Mouse (Mus musculus): Measurements from ENCODE around the gene Plch2. TPM values are rescaled to one million over a fixed set of nuclear protein-coding genes. Genes with fewer than 3 reads are reported as not detected.

Gene Plch2
- polyA plus RNA-seq, 1 experiment: not detected

GRCm38 (mm10) chr4:154940156-154940555, 116.4 kb downstream of the Plch2 start:
- 86% methylated on average over 2 of the region's 2 CpGs for WGBS
- TF ChIP-seq CTCF (IDR thresholded peaks at IDR 0.05; ENCODE audit: insufficient read depth, low read depth, low read length): no peak
- no peak for TF ChIP-seq POLR2A (IDR thresholded peaks at IDR 0.05; ENCODE audit: insufficient read depth, low read depth, low read length)
- peaks cover 2% of the 10 kb centered on the region for H3K4me1 ChIP-seq (ENCODE audit: control insufficient read depth, insufficient read depth, low read length)
- H3K4me3 ChIP-seq (ENCODE audit: insufficient read depth, low read depth, low read length): no peak overlapping the region
- H3K27ac ChIP-seq (ENCODE audit: insufficient read depth, low read depth, low read length): no peak overlapping the region

- TF ChIP-seq CTCF (IDR thresholded peaks at IDR 0.05; ENCODE audit: insufficient read depth, low read depth, low read length): no peak
- Histone ChIP-seq H3K4me1 (ENCODE audit: control insufficient read depth, insufficient read depth, low read length) (peaks cover 6% of the 10 kb centered on the region), H3K27ac (ENCODE audit: insufficient read depth, low read depth, low read length) (no peak overlapping the region), H3K4me3 (ENCODE audit: insufficient read depth, low read depth, low read length) (no peak overlapping the region)
- 72% methylated on average over 1 of the region's 1 CpGs for WGBS
These were observed 118.8 kb downstream of the Plch2 start for GRCm38 (mm10) chr4:154937746-154938145.

GRCm38 (mm10) chr4:154936542-154937255, 119.9 kb downstream of the Plch2 start:
- TF ChIP-seq CTCF (IDR thresholded peaks at IDR 0.05; ENCODE audit: insufficient read depth, low read depth, low read length) (no peak), POLR2A (IDR thresholded peaks at IDR 0.05; ENCODE audit: insufficient read depth, low read depth, low read length) (no peak)
- peaks cover 6% of the 10 kb centered on the region for H3K4me1 ChIP-seq (ENCODE audit: control insufficient read depth, insufficient read depth, low read length)
- no peak overlapping the region for H3K27ac ChIP-seq (ENCODE audit: insufficient read depth, low read depth, low read length)
- WGBS: 48% methylated on average over 8 of the region's 8 CpGs
- H3K4me3 ChIP-seq (ENCODE audit: insufficient read depth, low read depth, low read length): no peak overlapping the region

GRCm38 (mm10) chr4:154935788-154936187, 120.8 kb downstream of the Plch2 start:
- H3K4me3 ChIP-seq (ENCODE audit: insufficient read depth, low read depth, low read length): no peak overlapping the region
- 86% methylated on average over 7 of the region's 7 CpGs for WGBS
- no peak overlapping the region for H3K27ac ChIP-seq (ENCODE audit: insufficient read depth, low read depth, low read length)
- TF ChIP-seq CTCF (IDR thresholded peaks at IDR 0.05; ENCODE audit: insufficient read depth, low read depth, low read length) (no peak), POLR2A (IDR thresholded peaks at IDR 0.05; ENCODE audit: insufficient read depth, low read depth, low read length) (no peak)
- peaks cover 6% of the 10 kb centered on the region for H3K4me1 ChIP-seq (ENCODE audit: control insufficient read depth, insufficient read depth, low read length)

- WGBS: 84% methylated on average over 2 of the region's 2 CpGs
- H3K4me1 ChIP-seq (ENCODE audit: control insufficient read depth, insufficient read depth, low read length): peaks cover 6% of the 10 kb centered on the region
- TF ChIP-seq CTCF (IDR thresholded peaks at IDR 0.05; ENCODE audit: insufficient read depth, low read depth, low read length) (no peak), POLR2A (IDR thresholded peaks at IDR 0.05; ENCODE audit: insufficient read depth, low read depth, low read length) (no peak)
- H3K27ac ChIP-seq (ENCODE audit: insufficient read depth, low read depth, low read length): no peak overlapping the region
- no peak overlapping the region for H3K4me3 ChIP-seq (ENCODE audit: insufficient read depth, low read depth, low read length)
These were observed 121.8 kb downstream of the Plch2 start for GRCm38 (mm10) chr4:154934800-154935199.

GRCm38 (mm10) chr4:154933306-154933907, 123.2 kb downstream of the Plch2 start:
- Histone ChIP-seq H3K4me1 (ENCODE audit: control insufficient read depth, insufficient read depth, low read length) (peaks cover 6% of the 10 kb centered on the region), H3K4me3 (ENCODE audit: insufficient read depth, low read depth, low read length) (no peak overlapping the region), H3K27ac (ENCODE audit: insufficient read depth, low read depth, low read length) (no peak overlapping the region)
- no peak for TF ChIP-seq CTCF (IDR thresholded peaks at IDR 0.05; ENCODE audit: insufficient read depth, low read depth, low read length)
- TF ChIP-seq POLR2A (IDR thresholded peaks at IDR 0.05; ENCODE audit: insufficient read depth, low read depth, low read length): no peak
- WGBS: 58% methylated on average over 13 of the region's 13 CpGs

Other genes with a start within 250 kb of the Plch2 start
- gene Ttc34, start 219.3 kb downstream of the Plch2 start, polyA plus RNA-seq (2012; ENCODE audit: insufficient read depth, insufficient read length, low replicate concordance, missing spikeins): not detected in 2 replicates
- not detected in 2 replicates for gene Mmel1, start 187.2 kb downstream of the Plch2 start, polyA plus RNA-seq (2012; ENCODE audit: insufficient read depth, insufficient read length, low replicate concordance, missing spikeins)
- not detected in 2 replicates for gene Fam213b, start 157.6 kb downstream of the Plch2 start, polyA plus RNA-seq (2012; ENCODE audit: insufficient read depth, insufficient read length, low replicate concordance, missing spikeins)
- gene Tnfrsf14, start 128.2 kb downstream of the Plch2 start, polyA plus RNA-seq (2012; ENCODE audit: insufficient read depth, insufficient read length, low replicate concordance, missing spikeins): not detected in 2 replicates
- not detected in 2 replicates for gene Hes5, start 95.9 kb downstream of the Plch2 start, polyA plus RNA-seq (2012; ENCODE audit: insufficient read depth, insufficient read length, low replicate concordance, missing spikeins)
- gene Pank4, start 92.7 kb downstream of the Plch2 start, polyA plus RNA-seq (2012; ENCODE audit: insufficient read depth, insufficient read length, low replicate concordance, missing spikeins): not detected in 2 replicates
- gene Pex10, start 10.2 kb upstream of the Plch2 start, polyA plus RNA-seq (2012; ENCODE audit: insufficient read depth, insufficient read length, low replicate concordance, missing spikeins): not detected in 2 replicates
- gene Rer1, start 29.6 kb upstream of the Plch2 start, polyA plus RNA-seq (2012; ENCODE audit: insufficient read depth, insufficient read length, low replicate concordance, missing spikeins): not detected in 2 replicates
- not detected in 2 replicates for gene Morn1, start 29.8 kb upstream of the Plch2 start, polyA plus RNA-seq (2012; ENCODE audit: insufficient read depth, insufficient read length, low replicate concordance, missing spikeins)
- not detected in 2 replicates for gene Ski, start 165.8 kb upstream of the Plch2 start, polyA plus RNA-seq (2012; ENCODE audit: insufficient read depth, insufficient read length, low replicate concordance, missing spikeins)
- not detected in 2 replicates for gene Faap20, start 193.0 kb upstream of the Plch2 start, polyA plus RNA-seq (2012; ENCODE audit: insufficient read depth, insufficient read length, low replicate concordance, missing spikeins)

Measured in olfactory bulb, adult 2 months (tissue).